In the genomic region with DNA sequence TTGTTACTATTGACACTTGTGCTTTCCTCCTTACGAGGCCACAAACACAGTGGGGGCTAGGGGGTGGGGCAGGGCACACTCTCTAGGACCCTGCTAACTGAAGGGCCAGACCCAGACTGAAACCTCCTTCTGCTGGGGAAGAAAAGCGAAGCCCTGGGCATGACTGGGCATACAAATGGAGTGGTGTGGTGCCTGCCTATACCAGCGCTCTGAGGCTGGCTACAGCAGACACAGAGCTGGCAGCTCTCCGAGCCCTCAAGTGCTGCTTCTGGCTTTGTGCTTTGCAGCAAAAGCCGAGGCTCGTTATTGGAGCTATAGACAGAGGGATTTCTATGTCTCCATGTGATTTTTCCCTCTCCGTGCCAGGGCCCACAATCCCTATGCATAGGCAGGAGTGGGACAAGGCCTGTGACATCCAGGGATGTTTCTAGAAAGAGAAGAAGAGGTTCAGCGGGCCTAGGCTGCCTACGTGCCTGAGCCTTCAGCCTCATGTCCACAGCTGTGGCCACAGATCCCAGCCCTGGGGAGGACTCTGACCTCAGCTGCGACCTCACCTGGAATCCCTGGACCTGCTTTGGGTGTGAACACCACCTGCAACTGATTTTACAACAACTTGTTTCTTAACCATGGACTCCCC, we compare ENCODE assay signal across 13 mouse cellular contexts. TPM values are rescaled to one million over a fixed set of nuclear protein-coding genes. Genes with fewer than 3 reads are reported as not detected.
A peak's percentile ranks its signal among the peaks of the same experiment; 100 is the strongest.
DNase-seq lines count a peak whose midpoint lies in the region; ATAC-seq and TF ChIP-seq lines count a peak whose summit lies in the region.
"Had no signal": no experiment of that assay in that cellular context is flagged by ENCODE, and none has a peak within 500 bp of the region (broad histone marks: within the 10 kb centered on the region; RNA-seq: fewer than 3 reads in every experiment).

No protein-coding gene starts in this region.

- 74% methylated on average over 10 of the region's 10 CpGs for WGBS in hindbrain, embryonic 10.5 days
- WGBS in hindbrain, embryonic 11.5 days = 75% methylated on average over 10 of the region's 10 CpGs
- 71% methylated on average over 10 of the region's 10 CpGs for WGBS in embryonic facial prominence, embryonic 12.5 days
- WGBS in forebrain, embryonic 16.5 days = 44% methylated on average over 10 of the region's 10 CpGs
- 77% methylated on average over 10 of the region's 10 CpGs for WGBS in midbrain, embryonic 10.5 days
- WGBS in liver, postnatal 0 days (ENCODE audit: insufficient replicate concordance) = 77% methylated on average over 10 of the region's 10 CpGs

- peaks cover 47% of the 10 kb centered on the region for H3K4me1 ChIP-seq in hindbrain, embryonic 10.5 days (replicated peaks)
- no peaks in the 10 kb centered on the region for H3K4me1 ChIP-seq in hindbrain, embryonic 11.5 days (replicated peaks; ENCODE audit: control insufficient read depth, insufficient read depth, low read length)
- peaks cover 14% of the 10 kb centered on the region for H3K4me1 ChIP-seq in embryonic facial prominence, embryonic 12.5 days
- peaks cover 26% of the 10 kb centered on the region for H3K4me1 ChIP-seq in forebrain, embryonic 16.5 days (replicated peaks; ENCODE audit: control insufficient read depth, insufficient read depth, low read length)
- H3K4me1 ChIP-seq in midbrain, embryonic 10.5 days = peaks cover 58% of the 10 kb centered on the region
- no peaks in the 10 kb centered on the region for H3K4me1 ChIP-seq in liver, postnatal 0 days (ENCODE audit: insufficient read depth)

- H3K27me3 ChIP-seq in hindbrain, embryonic 10.5 days (ENCODE audit: insufficient read depth, poor library complexity, severe bottlenecking) = peaks cover 100% of the 10 kb centered on the region
- peaks cover 8% of the 10 kb centered on the region; the same call in 1 of the 2 replicates for H3K27me3 ChIP-seq in hindbrain, embryonic 11.5 days (ENCODE audit: control insufficient read depth, insufficient read depth, low read length)
- peaks cover 9% of the 10 kb centered on the region; the same call in 1 of the 2 replicates for H3K27me3 ChIP-seq in embryonic facial prominence, embryonic 12.5 days
- H3K27me3 ChIP-seq in forebrain, embryonic 16.5 days (replicated peaks; ENCODE audit: control insufficient read depth, insufficient read depth, low read length) = no peaks in the 10 kb centered on the region; the same call in 1 of the 2 replicates
- peaks cover 100% of the 10 kb centered on the region for H3K27me3 ChIP-seq in midbrain, embryonic 10.5 days (ENCODE audit: low read depth, poor library complexity, severe bottlenecking)
- 0 out of 2 replicates have a peak, but pooled peaks cover 4% of the 10 kb centered on the region for H3K27me3 ChIP-seq in liver, postnatal 0 days (ENCODE audit: insufficient read depth, low read length)
- H3K27me3 ChIP-seq: CH12.LX had no signal

- H3K36me3 ChIP-seq in hindbrain, embryonic 10.5 days = no peaks in the 10 kb centered on the region
- H3K36me3 ChIP-seq in hindbrain, embryonic 11.5 days (ENCODE audit: control insufficient read depth, insufficient read depth, low read length) = no peaks in the 10 kb centered on the region
- no peaks in the 10 kb centered on the region for H3K36me3 ChIP-seq in embryonic facial prominence, embryonic 12.5 days
- H3K36me3 ChIP-seq in forebrain, embryonic 16.5 days (ENCODE audit: control insufficient read depth, insufficient read depth) = no peaks in the 10 kb centered on the region
- H3K36me3 ChIP-seq in midbrain, embryonic 10.5 days = no peaks in the 10 kb centered on the region
- H3K36me3 ChIP-seq in liver, postnatal 0 days (replicated peaks; ENCODE audit: insufficient read depth, low read length) = no peaks in the 10 kb centered on the region
- H3K36me3 ChIP-seq: heart, embryonic 13.5 days; lung, embryonic 15.5 days had no signal

- no peak for TF ChIP-seq EP300 in liver, postnatal 0 days (IDR thresholded peaks at IDR 0.05; ENCODE audit: low read depth)

- ATAC-seq in hindbrain, embryonic 11.5 days (ENCODE audit: low FRiP score) = no peak
- ATAC-seq in embryonic facial prominence, embryonic 12.5 days (ENCODE audit: insufficient number of reproducible peaks, insufficient read depth, low FRiP score, low TSS enrichment) = no peak
- peak; percentile 83 for ATAC-seq in forebrain, embryonic 16.5 days
- no peak for ATAC-seq in liver, postnatal 0 days

- no peak for DNase-seq in hindbrain, embryonic 10.5 days (ENCODE audit: low spot score)
- no peak for DNase-seq in hindbrain, embryonic 11.5 days (ENCODE audit: low spot score)
- no peak for DNase-seq in midbrain, embryonic 10.5 days (ENCODE audit: low spot score)
- DNase-seq in adipocyte (ENCODE audit: low spot score) = no peak
- no peak for DNase-seq in liver, postnatal 0 days
- no peak for DNase-seq in layer of hippocampus, adult 8-10 months (ENCODE audit: low spot score in 2 of 2)
- DNase-seq: kidney, adult 18-20 months; right cerebral cortex, adult 18-20 months had no signal

- TF ChIP-seq CTCF in liver, postnatal 0 days (IDR thresholded peaks at IDR 0.05; ENCODE audit: low read depth) = no peak

- H3K4me2 ChIP-seq in hindbrain, embryonic 11.5 days (replicated peaks; ENCODE audit: low read depth, low read length) = no peak overlapping the region
- no peak overlapping the region for H3K4me2 ChIP-seq in embryonic facial prominence, embryonic 12.5 days (replicated peaks)
- no peak overlapping the region for H3K4me2 ChIP-seq in forebrain, embryonic 16.5 days (ENCODE audit: low read length)
- H3K4me2 ChIP-seq in liver, postnatal 0 days (ENCODE audit: low read depth, low read length) = no peak overlapping the region
- H3K4me2 ChIP-seq: heart, embryonic 13.5 days; lung, embryonic 15.5 days had no signal

- H3K27ac ChIP-seq in hindbrain, embryonic 10.5 days = peak overlapping the region; percentile 50
- no peak overlapping the region for H3K27ac ChIP-seq in hindbrain, embryonic 11.5 days (ENCODE audit: low read depth, low read length)
- peak overlapping the region; percentile 83 for H3K27ac ChIP-seq in embryonic facial prominence, embryonic 12.5 days
- H3K27ac ChIP-seq in forebrain, embryonic 16.5 days (ENCODE audit: low read length) = peak overlapping the region; percentile 87
- H3K27ac ChIP-seq in midbrain, embryonic 10.5 days (replicated peaks) = peak overlapping the region; percentile 63
- no peak overlapping the region for H3K27ac ChIP-seq in liver, postnatal 0 days (ENCODE audit: low read depth)
- H3K27ac ChIP-seq: heart, embryonic 13.5 days; lung, embryonic 15.5 days had no signal

- no peak overlapping the region for H3K9ac ChIP-seq in hindbrain, embryonic 11.5 days (ENCODE audit: low read depth, low read length)
- H3K9ac ChIP-seq in embryonic facial prominence, embryonic 12.5 days = no peak overlapping the region
- H3K9ac ChIP-seq in forebrain, embryonic 16.5 days (replicated peaks; ENCODE audit: low read depth, low read length) = peak overlapping the region; percentile 25; the same call in 1 of the 2 replicates
- no peak overlapping the region for H3K9ac ChIP-seq in liver, postnatal 0 days (replicated peaks)
- H3K9ac ChIP-seq: heart, embryonic 13.5 days; lung, embryonic 15.5 days had no signal

- H3K4me3 ChIP-seq in hindbrain, embryonic 10.5 days = no peak overlapping the region
- no peak overlapping the region for H3K4me3 ChIP-seq in hindbrain, embryonic 11.5 days (ENCODE audit: low read depth, low read length)
- no peak overlapping the region for H3K4me3 ChIP-seq in embryonic facial prominence, embryonic 12.5 days
- H3K4me3 ChIP-seq in forebrain, embryonic 16.5 days (replicated peaks; ENCODE audit: low read length) = no peak overlapping the region
- H3K4me3 ChIP-seq in midbrain, embryonic 10.5 days = no peak overlapping the region
- no peak overlapping the region for H3K4me3 ChIP-seq in liver, postnatal 0 days (ENCODE audit: low read depth, low read length)
- H3K4me3 ChIP-seq: heart, embryonic 13.5 days; lung, embryonic 15.5 days had no signal

- no peaks in the 10 kb centered on the region for H3K9me3 ChIP-seq in hindbrain, embryonic 10.5 days
- H3K9me3 ChIP-seq in hindbrain, embryonic 11.5 days (ENCODE audit: control insufficient read depth, low read length) = no peaks in the 10 kb centered on the region
- no peaks in the 10 kb centered on the region for H3K9me3 ChIP-seq in embryonic facial prominence, embryonic 12.5 days
- H3K9me3 ChIP-seq in forebrain, embryonic 16.5 days (ENCODE audit: control insufficient read depth, low read length) = no peaks in the 10 kb centered on the region
- no peaks in the 10 kb centered on the region for H3K9me3 ChIP-seq in midbrain, embryonic 10.5 days (replicated peaks)
- H3K9me3 ChIP-seq in liver, postnatal 0 days (ENCODE audit: low read length) = no peaks in the 10 kb centered on the region
- H3K9me3 ChIP-seq: heart, embryonic 13.5 days; lung, embryonic 15.5 days had no signal

RNA-seq across cellular contexts. Expression of gene Pja1, which starts 19.7 kb away (rescaled TPM):
- 188 and 192 TPM in 2 replicates for polyA plus RNA-seq in hindbrain, embryonic 10.5 days (2016; fragmentation: Nextera tagmentation; extraction: Ambion mirVana)
- 194 and 218 TPM in 2 replicates for polyA plus RNA-seq in hindbrain, embryonic 11.5 days (2014; fragmentation: Nextera tagmentation; extraction: Ambion mirVana)
- 195 and 197 TPM in 2 replicates for polyA plus RNA-seq in embryonic facial prominence, embryonic 12.5 days (2016; fragmentation: Nextera tagmentation; extraction: Ambion mirVana)
- 408 and 409 TPM in 2 replicates for polyA plus RNA-seq in forebrain, embryonic 16.5 days (2015; fragmentation: Nextera tagmentation; extraction: Ambion mirVana)
- polyA plus RNA-seq in midbrain, embryonic 10.5 days (2016; fragmentation: Nextera tagmentation; extraction: Ambion mirVana) = 210 and 212 TPM in 2 replicates
- 31.9 and 32.1 TPM in 2 replicates for polyA plus RNA-seq in liver, postnatal 0 days (2015; fragmentation: Nextera tagmentation; extraction: Ambion mirVana)
- 100 to 1,000 TPM; 192 to 215 (median 196) TPM for total RNA-seq in layer of hippocampus, adult 8-10 months (2022)

Comparison
In these comparisons a context has a peak if more than half of its experiments do, and no peak if none do; other contexts are left out.
1. H3K27ac ChIP-seq: peak in hindbrain, embryonic 10.5 days (single experiment), embryonic facial prominence, embryonic 12.5 days (single experiment), forebrain, embryonic 16.5 days (single experiment) and midbrain, embryonic 10.5 days (single experiment); none in hindbrain, embryonic 11.5 days (single experiment) and liver, postnatal 0 days (single experiment).